Mouse (Mus musculus) embryonic stem cell, embryonic (primary cell): ENCODE measurements around the gene Fam213b.

Experiments
- CTCF ChIA-PET, 4 experiments: fragments of 300-600 bp in 2 of 4; fragments of 350-600 bp in 2 of 4; sonication (Branson Sonifier 250); formaldehyde crosslinking; loops; one replicate each; lab custom pipeline; 2022; ENCODE audit warnings: inconsistent platforms in 2 of 4; lab: Charles Lee
- POLR2A ChIA-PET, 4 experiments: fragments of 300-600 bp in 2 of 4; fragments of 350-600 bp in 2 of 4; sonication (Branson Sonifier 250); formaldehyde crosslinking; loops; one replicate each; lab custom pipeline; 2022; ENCODE audit warnings: antibody characterized with exemption in 4 of 4, inconsistent platforms in 1 of 4; lab: Charles Lee

Gene Fam213b

GRCm38 (mm10) chr4:154929088-154929660 lies 30.2 kb upstream of the Fam213b start:
- CTCF ChIA-PET: interaction anchor here in 2 of 4 experiments (0.8 to 0.9 kb wide), 2 partner anchors 125 to 339 kb away, joined by 3 read pairs; no protein-coding TSS in a partner anchor
- POLR2A ChIA-PET: interaction anchor here in 2 of 4 experiments (1.1 to 1.2 kb wide), 3 partner anchors 14 to 56 kb away, joined by 3 read pairs; no protein-coding TSS in a partner anchor

GRCm38 (mm10) chr4:154928395-154929087 lies 29.6 kb upstream of the Fam213b start, which contains the start of gene Tnfrsf14:
TSS of gene Tnfrsf14 (minus strand) at chr4:154928563.
- ChIA-PET CTCF (interaction anchor here (0.6 to 1.1 kb wide), 7 partner anchors 8 to 492 kb away, joined by 3 to 9 read pairs (median 3); no protein-coding TSS in a partner anchor), POLR2A (interaction anchor here in 2 of 4 experiments (0.7 to 1.2 kb wide), 5 partner anchors 14 to 57 kb away, joined by 3 read pairs; partner anchors contain the start of gene Fam213b (in 1 of the 2))

DNA sequence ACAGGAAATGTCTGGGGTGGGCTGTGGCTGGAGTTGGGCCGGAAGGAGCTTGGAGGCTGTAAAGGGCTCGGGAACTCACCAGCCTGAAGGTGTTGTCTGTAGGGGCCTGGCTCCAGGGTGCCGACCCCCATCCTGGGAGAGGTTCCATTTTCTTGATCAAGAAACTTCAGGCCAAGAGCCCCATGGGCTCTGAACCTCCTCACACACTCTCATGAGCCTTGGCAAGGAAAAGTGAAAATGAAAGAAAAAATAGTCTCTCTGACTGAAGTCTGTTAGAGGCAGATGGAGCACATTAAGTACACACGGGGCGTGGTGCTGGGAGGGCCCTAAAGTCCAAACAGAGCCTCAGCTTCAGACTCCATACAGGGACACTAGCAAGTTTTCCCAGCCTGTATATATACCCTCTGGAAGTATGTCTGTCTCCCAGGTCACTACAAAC lies 29.0 kb upstream of the Fam213b start:
- CTCF ChIA-PET: interaction anchor here in 3 of 4 experiments (0.6 to 1.1 kb wide), 6 partner anchors 8 to 138 kb away, joined by 3 to 9 read pairs (median 3); no protein-coding TSS in a partner anchor
- POLR2A ChIA-PET: interaction anchor here in 2 of 4 experiments (0.7 to 1.1 kb wide), 3 partner anchors 16 to 29 kb away, joined by 3 read pairs; partner anchors contain the start of gene Fam213b (in 1 of the 2)

DNA sequence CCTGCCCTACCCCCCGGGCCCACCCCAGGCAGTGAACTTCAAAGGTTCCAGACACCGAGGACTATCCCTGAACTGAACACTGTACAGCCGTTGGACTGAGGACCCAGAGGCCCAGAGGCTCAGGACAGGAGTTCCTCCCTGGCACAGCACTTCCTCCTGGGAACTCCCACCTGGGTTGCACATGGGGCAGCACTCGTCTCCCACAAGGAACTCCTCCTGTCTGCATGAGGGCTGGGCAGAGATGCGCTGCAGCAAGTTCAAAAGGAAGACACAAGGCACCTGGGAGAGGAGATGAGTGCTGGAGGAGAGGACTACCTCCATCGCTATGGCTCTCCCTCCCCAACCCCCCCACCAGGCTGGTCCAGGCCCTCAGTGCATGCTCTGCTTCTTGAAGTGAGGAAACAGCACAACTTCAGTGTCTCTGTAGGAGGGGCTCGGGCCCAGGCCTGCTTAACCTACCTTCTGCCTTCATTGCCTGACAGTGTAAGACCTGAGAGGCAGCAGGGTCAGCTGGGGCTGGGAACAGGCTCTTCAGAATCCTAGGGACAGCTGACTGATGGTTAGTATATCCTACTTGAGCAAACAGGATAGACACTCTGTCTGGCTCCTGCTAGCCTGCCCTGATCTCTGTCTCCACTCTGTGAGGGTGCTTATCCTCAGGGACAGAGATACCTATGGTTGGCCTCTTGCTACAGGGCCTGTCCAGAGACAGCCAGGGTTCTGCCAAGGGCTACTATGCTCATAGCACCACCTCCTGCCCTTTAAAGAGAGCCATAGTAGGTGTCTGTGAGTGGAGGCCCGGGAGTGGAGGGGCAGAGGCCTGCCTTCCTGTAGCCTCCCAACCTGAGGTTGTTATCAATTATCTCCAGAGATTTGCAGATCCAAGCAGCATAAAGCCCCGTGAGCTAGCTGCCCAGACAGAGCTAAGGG lies 28.3 kb upstream of the Fam213b start:
- POLR2A ChIA-PET: interaction anchor here in 2 of 4 experiments (0.7 to 1.1 kb wide), 2 partner anchors 26 to 28 kb away, joined by 3 read pairs; partner anchors contain the start of gene Fam213b (in 1 of the 2)
- CTCF ChIA-PET: interaction anchor here in 2 of 4 experiments (0.6 to 1.1 kb wide), 5 partner anchors 9 to 1368 kb away, joined by 3 to 9 read pairs (median 4); no protein-coding TSS in a partner anchor

- ChIA-PET POLR2A (interaction anchor here in 1 of 4 experiments (0.9 to 1.3 kb wide), 4 partner anchors 13 to 140 kb away, joined by 3 to 5 read pairs (median 3); no protein-coding TSS in a partner anchor), CTCF (interaction anchor here (0.5 to 2.8 kb wide), 57 partner anchors 9 to 493 kb away, joined by 3 to 24 read pairs (median 4); partner anchors contain the start of genes Faap20 (in 1 of the 4) and Pex10 (in 1 of the 4))
Observed at GRCm38 (mm10) chr4:154925413-154925812, 26.5 kb upstream of the Fam213b start.

GRCm38 (mm10) chr4:154922931-154923330 lies 24.0 kb upstream of the Fam213b start:
- CTCF ChIA-PET: interaction anchor here in 2 of 4 experiments (1.0 to 1.3 kb wide), 3 partner anchors 56 to 143 kb away, joined by 3 to 4 read pairs (median 3); no protein-coding TSS in a partner anchor
- POLR2A ChIA-PET: interaction anchor here in 1 of 4 experiments (1.2 kb wide), 1 partner anchor 87 kb away, joined by 3 read pairs; no protein-coding TSS in a partner anchor

DNA sequence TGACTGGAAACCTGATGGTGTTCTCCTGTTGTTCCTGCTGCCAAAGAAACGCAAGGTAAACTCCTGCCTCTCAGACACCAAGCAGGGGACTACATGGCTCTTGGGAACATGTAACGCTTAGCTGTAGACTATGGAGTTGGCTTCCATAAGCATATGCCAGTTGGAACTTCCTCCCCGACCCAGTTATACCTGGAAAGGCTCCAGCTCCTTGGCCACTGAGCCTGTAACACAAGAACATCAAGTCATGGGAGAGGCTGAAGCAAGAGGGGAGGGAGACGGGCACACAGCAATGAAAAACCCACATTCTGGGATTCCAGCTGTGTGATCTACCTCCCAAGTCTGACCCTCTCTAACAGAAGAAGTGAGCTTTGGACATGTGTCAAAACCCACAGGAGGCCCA lies 23.4 kb upstream of the Fam213b start:
- CTCF ChIA-PET: interaction anchor here in 1 of 4 experiments (1.3 kb wide), 1 partner anchor 91 kb away, joined by 4 read pairs; no protein-coding TSS in a partner anchor
- POLR2A ChIA-PET: interaction anchor here in 1 of 4 experiments (1.2 kb wide), 1 partner anchor 88 kb away, joined by 3 read pairs; no protein-coding TSS in a partner anchor

GRCm38 (mm10) chr4:154916662-154917061 lies 17.7 kb upstream of the Fam213b start:
- POLR2A ChIA-PET: interaction anchor here in 1 of 4 experiments (1.7 kb wide), 1 partner anchor 9 kb away, joined by 3 read pairs; no protein-coding TSS in a partner anchor
- CTCF ChIA-PET: no interaction called here

DNA sequence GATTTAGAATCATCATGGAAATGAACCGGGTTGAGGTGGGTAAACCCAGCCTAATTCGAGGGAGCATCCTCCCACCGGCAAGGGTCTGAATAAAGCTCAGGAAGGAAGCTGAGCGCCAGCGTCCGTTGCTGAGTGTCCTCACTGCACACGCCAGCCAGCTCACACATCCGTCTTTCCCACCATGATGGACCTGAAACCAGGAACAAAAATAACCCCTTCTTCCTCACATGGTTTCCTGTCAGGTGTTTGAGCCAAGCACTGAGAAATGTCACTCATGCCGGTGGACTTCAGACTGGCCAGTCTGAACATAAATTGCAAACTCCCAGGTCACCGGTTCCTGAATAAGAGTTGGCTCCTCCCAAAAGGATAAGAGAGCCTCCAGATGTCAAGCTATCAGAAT lies 16.4 kb upstream of the Fam213b start:
- POLR2A ChIA-PET: interaction anchor here in 1 of 4 experiments (0.7 to 0.8 kb wide), 2 partner anchors 14 to 28 kb away, joined by 3 read pairs; no protein-coding TSS in a partner anchor
- CTCF ChIA-PET: interaction anchor here in 2 of 4 experiments (0.6 to 1.3 kb wide), 5 partner anchors 10 to 828 kb away, joined by 3 to 6 read pairs (median 3); no protein-coding TSS in a partner anchor

DNA sequence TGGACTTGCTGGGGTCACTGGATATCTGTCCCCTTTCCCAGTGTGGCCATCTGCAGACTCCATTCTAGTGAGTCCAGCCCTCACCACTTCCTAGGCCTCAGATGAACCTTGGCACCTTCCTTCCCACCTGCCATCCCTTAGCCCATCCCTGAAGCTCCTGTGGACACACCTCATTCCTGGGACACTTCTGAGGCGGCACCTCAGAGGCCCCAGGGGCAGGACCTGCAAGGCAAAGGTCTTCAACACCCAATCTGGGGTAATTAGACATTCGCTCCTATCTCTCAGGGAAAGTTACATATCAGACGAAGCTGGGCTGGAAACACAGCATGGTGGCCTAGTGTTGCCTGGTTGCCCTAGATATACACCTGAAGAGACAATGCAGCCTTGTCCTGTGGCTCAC lies 15.8 kb upstream of the Fam213b start:
- ChIA-PET CTCF (interaction anchor here in 2 of 4 experiments (0.6 to 1.3 kb wide), 5 partner anchors 10 to 827 kb away, joined by 3 to 6 read pairs (median 3); no protein-coding TSS in a partner anchor), POLR2A (interaction anchor here in 1 of 4 experiments (0.7 to 0.8 kb wide), 2 partner anchors 14 to 28 kb away, joined by 3 read pairs; no protein-coding TSS in a partner anchor)

DNA sequence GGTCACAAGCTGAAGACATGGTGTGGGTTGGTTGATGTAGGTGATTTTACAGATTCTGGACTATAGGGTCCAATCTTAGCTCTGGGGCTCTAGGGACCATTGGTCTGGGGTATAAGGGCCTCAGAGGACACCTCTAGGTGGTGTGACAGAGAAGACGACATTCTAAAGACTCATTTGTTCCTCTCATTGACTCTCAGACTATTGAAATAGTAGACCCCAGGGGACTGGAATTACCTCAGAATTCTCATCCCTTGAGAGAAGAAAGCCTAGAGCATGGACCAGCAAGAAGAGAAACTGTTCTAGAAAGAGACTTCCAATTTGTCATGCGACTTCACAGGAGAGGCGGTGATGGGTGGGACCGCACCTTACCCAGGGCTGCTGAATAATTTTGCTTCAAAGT lies 15.3 kb upstream of the Fam213b start:
- POLR2A ChIA-PET: no interaction called here
- CTCF ChIA-PET: interaction anchor here in 2 of 4 experiments (1.0 to 1.5 kb wide), 2 partner anchors 11 to 140 kb away, joined by 3 to 5 read pairs; no protein-coding TSS in a partner anchor

DNA sequence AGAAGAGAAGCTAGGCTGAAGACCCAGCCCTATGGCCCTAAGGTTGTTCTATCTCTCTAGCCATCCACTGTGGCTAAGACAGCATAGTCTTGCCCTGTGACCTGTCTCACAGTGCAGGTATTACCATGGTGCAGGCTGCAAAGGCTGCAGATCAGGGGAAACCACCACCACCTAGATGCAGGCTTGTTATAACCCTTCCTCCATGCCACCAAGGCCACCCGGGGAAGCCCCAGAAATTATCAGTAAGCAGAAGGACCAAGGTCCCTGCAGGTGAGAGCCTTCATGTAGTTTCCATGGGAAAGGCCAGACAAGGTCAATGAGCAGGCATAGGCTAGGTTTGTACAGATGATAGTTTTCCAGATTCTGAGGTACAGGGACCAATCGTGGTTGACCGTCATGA lies 14.9 kb upstream of the Fam213b start:
- CTCF ChIA-PET: interaction anchor here in 2 of 4 experiments (0.8 to 1.5 kb wide), 3 partner anchors 11 to 141 kb away, joined by 3 to 5 read pairs (median 3); no protein-coding TSS in a partner anchor

DNA sequence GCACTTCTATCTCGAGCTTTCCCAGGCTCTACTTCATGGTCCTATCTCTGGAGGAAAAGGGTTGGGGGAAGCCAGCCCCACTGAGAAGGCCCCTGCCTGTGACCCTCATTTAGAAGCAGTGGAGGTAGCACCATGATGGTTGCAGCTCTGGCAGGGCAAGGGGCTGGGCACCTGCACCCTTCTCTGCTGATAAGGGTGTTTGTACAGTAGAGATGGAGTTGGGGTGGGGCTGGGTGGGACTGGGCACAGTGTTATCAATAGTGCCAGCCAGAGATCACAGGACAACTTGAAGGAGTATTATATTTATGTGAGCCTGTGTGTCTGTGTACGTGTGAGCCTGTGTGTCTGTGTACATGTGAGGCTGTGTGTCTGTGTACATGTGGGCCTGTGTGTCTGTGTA lies 12.7 kb upstream of the Fam213b start:
- ChIA-PET POLR2A (interaction anchor here in 1 of 4 experiments (1.5 kb wide), 1 partner anchor 17 kb away, joined by 3 read pairs; the partner anchor contains the start of gene Tnfrsf14), CTCF (interaction anchor here in 1 of 4 experiments (0.6 kb wide), 1 partner anchor 119 kb away, joined by 3 read pairs; no protein-coding TSS in a partner anchor)

More for the DNA sequence above, 14.9 kb upstream of the Fam213b start:
- POLR2A ChIA-PET: no interaction called here

DNA sequence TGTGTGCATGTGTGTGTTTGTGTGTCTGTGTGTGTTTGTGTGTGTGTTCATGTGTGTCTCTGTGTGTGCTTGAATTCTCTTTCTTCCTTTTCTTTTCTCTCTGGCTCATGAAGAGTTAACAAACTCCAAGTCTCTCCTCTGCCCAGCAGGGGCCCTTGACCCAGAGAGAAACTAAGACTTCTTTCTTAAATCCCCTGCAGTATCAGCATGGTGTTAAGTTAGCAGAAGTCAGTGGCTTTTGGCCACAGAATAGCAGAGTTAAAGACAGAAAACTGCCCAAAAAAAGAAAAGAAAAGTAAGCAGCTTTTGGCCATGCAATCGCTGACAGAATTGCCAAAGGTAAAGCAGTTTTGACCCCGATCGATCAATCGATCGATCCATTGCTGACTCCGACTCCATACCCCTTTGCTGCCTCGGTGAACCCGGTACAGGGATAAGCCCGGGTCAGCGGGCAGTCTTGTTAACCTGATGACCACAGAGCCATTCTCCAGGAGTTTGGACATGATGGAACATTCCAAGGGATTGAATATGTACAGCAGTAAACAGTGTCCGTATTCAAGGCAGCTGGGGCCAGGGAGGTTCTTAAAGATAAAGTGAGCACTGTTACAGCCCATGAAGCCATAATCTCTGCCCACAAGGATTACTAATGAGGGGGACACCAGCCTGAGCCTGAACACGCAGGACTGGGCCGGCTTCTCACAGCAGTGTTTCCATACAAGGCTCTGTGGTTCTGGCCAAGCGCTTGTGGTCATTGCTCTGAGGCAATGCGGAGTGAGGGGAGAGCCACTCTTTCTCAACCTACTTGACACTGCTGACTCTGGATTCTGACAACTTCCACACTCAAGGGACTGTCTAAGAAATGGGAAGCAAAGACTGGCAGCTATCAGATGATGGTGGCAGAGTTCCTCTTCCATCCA lies 11.9 kb upstream of the Fam213b start:
- ChIA-PET POLR2A (interaction anchor here in 1 of 4 experiments (1.5 kb wide), 1 partner anchor 18 kb away, joined by 3 read pairs; the partner anchor contains the start of gene Tnfrsf14), CTCF (interaction anchor here in 1 of 4 experiments (0.6 kb wide), 1 partner anchor 120 kb away, joined by 3 read pairs; no protein-coding TSS in a partner anchor)

GRCm38 (mm10) chr4:154908490-154908889 lies 9.6 kb upstream of the Fam213b start:
- ChIA-PET CTCF (interaction anchor here (0.6 to 1.7 kb wide), 32 partner anchors 9 to 386 kb away, joined by 3 to 27 read pairs (median 4); partner anchors contain the start of genes Fam213b (in 2 of the 4), Tnfrsf14 (in 2 of the 4) and Pex10 (in 1 of the 4)), POLR2A (interaction anchor here in 3 of 4 experiments (0.7 to 2.3 kb wide), 18 partner anchors 9 to 326 kb away, joined by 3 to 10 read pairs (median 4); partner anchors contain the start of genes Fam213b (in 2 of the 3) and Pank4 (in 1 of the 3))
